Mouse (Mus musculus): ENCODE measurements around the gene Zfp853. TPM values are rescaled to one million over a fixed set of nuclear protein-coding genes. Genes with fewer than 3 reads are reported as not detected.

Gene Zfp853
- total and polyA plus RNA-seq, 3 experiments, result 0.13 to 0.39 (median 0.14) TPM

GRCm38 (mm10) chr5:143255131-143255519 lies 38.3 kb downstream of the Zfp853 start:
- no peak overlapping the region for H3K27ac ChIP-seq
- no peak for DNase-seq
- intact Hi-C loops (cut with DNase I), result no loop called here
- no peak for TF ChIP-seq CTCF (IDR thresholded peaks at IDR 0.05)
- no peak for TF ChIP-seq POLR2A (IDR thresholded peaks at IDR 0.05; ENCODE audit: insufficient read depth, low read depth, low read length)
- no peak for TF ChIP-seq EP300 (IDR thresholded peaks at IDR 0.05; ENCODE audit: insufficient read depth, low read depth, low read length)
- WGBS, result 60% methylated on average over 24 of the region's 24 CpGs
- no peaks in the 10 kb centered on the region for H3K4me1 ChIP-seq (ENCODE audit: control insufficient read depth, insufficient read depth, low read length)
- H3K9ac ChIP-seq (ENCODE audit: low read depth, low read length), result no peak overlapping the region
- no peaks in the 10 kb centered on the region for H3K79me2 ChIP-seq (replicated peaks; ENCODE audit: control insufficient read depth, insufficient read depth, low read length)
- no peaks in the 10 kb centered on the region for H3K36me3 ChIP-seq (ENCODE audit: control insufficient read depth, insufficient read depth, low read length)
- no peak overlapping the region for H3K4me3 ChIP-seq
- peaks cover 10% of the 10 kb centered on the region for H3K27me3 ChIP-seq (ENCODE audit: control insufficient read depth, insufficient read depth, low read length)

- WGBS, result 48% methylated on average over 66 of the region's 66 CpGs
- Histone ChIP-seq H3K9ac (ENCODE audit: low read depth, low read length) (no peak overlapping the region), H3K79me2 (replicated peaks; ENCODE audit: control insufficient read depth, insufficient read depth, low read length) (no peaks in the 10 kb centered on the region), H3K4me1 (ENCODE audit: control insufficient read depth, insufficient read depth, low read length) (no peaks in the 10 kb centered on the region), H3K27me3 (ENCODE audit: control insufficient read depth, insufficient read depth, low read length) (peaks cover 10% of the 10 kb centered on the region), H3K27ac (no peak overlapping the region), H3K4me3 (no peak overlapping the region), H3K36me3 (ENCODE audit: control insufficient read depth, insufficient read depth, low read length) (no peaks in the 10 kb centered on the region)
- intact Hi-C loops (cut with DNase I), result no loop called here
- TF ChIP-seq CTCF (IDR thresholded peaks at IDR 0.05) (no peak), EP300 (IDR thresholded peaks at IDR 0.05; ENCODE audit: insufficient read depth, low read depth, low read length) (no peak), POLR2A (IDR thresholded peaks at IDR 0.05; ENCODE audit: insufficient read depth, low read depth, low read length) (no peak)
- no peak for DNase-seq
Observed at GRCm38 (mm10) chr5:143254487-143255130, 38.8 kb downstream of the Zfp853 start.

GRCm38 (mm10) chr5:143253881-143254486 lies 39.4 kb downstream of the Zfp853 start:
- Histone ChIP-seq H3K79me2 (replicated peaks; ENCODE audit: control insufficient read depth, insufficient read depth, low read length) (no peaks in the 10 kb centered on the region), H3K27me3 (ENCODE audit: control insufficient read depth, insufficient read depth, low read length) (peaks cover 10% of the 10 kb centered on the region), H3K4me1 (ENCODE audit: control insufficient read depth, insufficient read depth, low read length) (no peaks in the 10 kb centered on the region), H3K9ac (ENCODE audit: low read depth, low read length) (no peak overlapping the region), H3K36me3 (ENCODE audit: control insufficient read depth, insufficient read depth, low read length) (no peaks in the 10 kb centered on the region), H3K4me3 (no peak overlapping the region), H3K27ac (no peak overlapping the region)
- 28% methylated on average over 81 of the region's 81 CpGs for WGBS
- DNase-seq, result no peak
- TF ChIP-seq CTCF (IDR thresholded peaks at IDR 0.05) (no peak), EP300 (IDR thresholded peaks at IDR 0.05; ENCODE audit: insufficient read depth, low read depth, low read length) (no peak)
- intact Hi-C loops (cut with DNase I), result no loop called here

GRCm38 (mm10) chr5:143253186-143253880 lies 40.1 kb downstream of the Zfp853 start:
- DNase-seq, result no peak
- TF ChIP-seq POLR2A (IDR thresholded peaks at IDR 0.05; ENCODE audit: insufficient read depth, low read depth, low read length) (no peak), EP300 (IDR thresholded peaks at IDR 0.05; ENCODE audit: insufficient read depth, low read depth, low read length) (no peak), CTCF (IDR thresholded peaks at IDR 0.05) (no peak)

GRCm38 (mm10) chr5:143252791-143253185 lies 40.6 kb downstream of the Zfp853 start:
- Histone ChIP-seq H3K79me2 (replicated peaks; ENCODE audit: control insufficient read depth, insufficient read depth, low read length) (no peaks in the 10 kb centered on the region), H3K4me3 (no peak overlapping the region), H3K36me3 (ENCODE audit: control insufficient read depth, insufficient read depth, low read length) (no peaks in the 10 kb centered on the region), H3K9ac (ENCODE audit: low read depth, low read length) (no peak overlapping the region), H3K27me3 (ENCODE audit: control insufficient read depth, insufficient read depth, low read length) (peaks cover 10% of the 10 kb centered on the region), H3K4me1 (ENCODE audit: control insufficient read depth, insufficient read depth, low read length) (no peaks in the 10 kb centered on the region), H3K27ac (no peak overlapping the region)
- DNase-seq, result no peak
- intact Hi-C loops (cut with DNase I), result no loop called here
- TF ChIP-seq CTCF (IDR thresholded peaks at IDR 0.05) (no peak), POLR2A (IDR thresholded peaks at IDR 0.05; ENCODE audit: insufficient read depth, low read depth, low read length) (no peak)
- 57% methylated on average over 18 of the region's 18 CpGs for WGBS

More at GRCm38 (mm10) chr5:143253186-143253880, 40.1 kb downstream of the Zfp853 start:
- Histone ChIP-seq H3K79me2 (replicated peaks; ENCODE audit: control insufficient read depth, insufficient read depth, low read length) (no peaks in the 10 kb centered on the region), H3K4me3 (no peak overlapping the region), H3K27ac (no peak overlapping the region), H3K27me3 (ENCODE audit: control insufficient read depth, insufficient read depth, low read length) (peaks cover 10% of the 10 kb centered on the region), H3K36me3 (ENCODE audit: control insufficient read depth, insufficient read depth, low read length) (no peaks in the 10 kb centered on the region), H3K9ac (ENCODE audit: low read depth, low read length) (no peak overlapping the region), H3K4me1 (ENCODE audit: control insufficient read depth, insufficient read depth, low read length) (no peaks in the 10 kb centered on the region)
- WGBS, result 24% methylated on average over 102 of the region's 103 CpGs
- intact Hi-C loops (cut with DNase I), result no loop called here

- intact Hi-C loops (cut with DNase I), result no loop called here
- H3K27ac ChIP-seq, result no peak overlapping the region
Observed at GRCm38 (mm10) chr5:143252039-143252438, 41.4 kb downstream of the Zfp853 start.

More at GRCm38 (mm10) chr5:143252039-143252438, 41.4 kb downstream of the Zfp853 start:
- H3K79me2 ChIP-seq (replicated peaks; ENCODE audit: control insufficient read depth, insufficient read depth, low read length), result no peaks in the 10 kb centered on the region
- no peak overlapping the region for H3K9ac ChIP-seq (ENCODE audit: low read depth, low read length)
- H3K4me3 ChIP-seq, result no peak overlapping the region
- WGBS, result 63% methylated on average over 6 of the region's 6 CpGs
- TF ChIP-seq CTCF (IDR thresholded peaks at IDR 0.05) (no peak), POLR2A (IDR thresholded peaks at IDR 0.05; ENCODE audit: insufficient read depth, low read depth, low read length) (no peak), EP300 (IDR thresholded peaks at IDR 0.05; ENCODE audit: insufficient read depth, low read depth, low read length) (no peak)
- no peaks in the 10 kb centered on the region for H3K36me3 ChIP-seq (ENCODE audit: control insufficient read depth, insufficient read depth, low read length)
- H3K27me3 ChIP-seq (ENCODE audit: control insufficient read depth, insufficient read depth, low read length), result peaks cover 10% of the 10 kb centered on the region
- DNase-seq, result no peak
- no peaks in the 10 kb centered on the region for H3K4me1 ChIP-seq (ENCODE audit: control insufficient read depth, insufficient read depth, low read length)
